Mouse (Mus musculus): ENCODE data around the gene Sec11a.

Sec11a gene

DNA sequence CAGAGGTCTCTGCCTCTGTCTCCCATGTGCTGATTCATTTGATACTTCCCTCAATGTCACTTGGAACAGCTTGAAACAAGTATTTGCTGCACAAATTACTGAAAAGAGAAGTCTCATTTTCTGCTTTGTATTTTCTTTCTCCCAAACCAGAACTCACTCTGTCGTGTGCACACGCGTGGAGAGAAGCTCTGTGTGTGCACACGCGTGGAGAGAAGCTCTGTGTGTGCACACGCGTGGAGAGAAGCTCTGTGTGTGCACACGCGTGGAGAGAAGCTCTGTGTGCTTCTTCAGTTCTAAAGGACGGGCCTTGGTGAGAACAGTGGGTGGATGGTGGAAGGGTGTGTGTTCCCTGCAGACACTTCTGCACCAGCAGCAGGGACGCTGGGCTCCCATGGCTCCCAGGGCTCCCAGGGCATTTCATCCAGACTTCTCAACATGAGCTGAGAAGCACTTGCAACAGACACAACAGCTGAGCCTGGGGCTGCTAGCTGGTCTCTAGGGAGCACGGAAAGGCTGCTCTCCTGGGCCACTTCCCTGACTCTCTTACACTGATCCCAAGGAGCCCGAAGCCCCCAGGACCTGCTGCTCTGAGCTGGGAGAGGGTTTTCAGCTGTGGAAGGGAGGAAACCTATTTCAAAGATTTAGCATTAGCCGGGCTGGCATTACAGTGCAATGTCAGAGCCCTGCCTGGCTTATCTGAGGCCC is 52.6 kb downstream of the Sec11a start:
- DNase-seq, result no peak

DNA sequence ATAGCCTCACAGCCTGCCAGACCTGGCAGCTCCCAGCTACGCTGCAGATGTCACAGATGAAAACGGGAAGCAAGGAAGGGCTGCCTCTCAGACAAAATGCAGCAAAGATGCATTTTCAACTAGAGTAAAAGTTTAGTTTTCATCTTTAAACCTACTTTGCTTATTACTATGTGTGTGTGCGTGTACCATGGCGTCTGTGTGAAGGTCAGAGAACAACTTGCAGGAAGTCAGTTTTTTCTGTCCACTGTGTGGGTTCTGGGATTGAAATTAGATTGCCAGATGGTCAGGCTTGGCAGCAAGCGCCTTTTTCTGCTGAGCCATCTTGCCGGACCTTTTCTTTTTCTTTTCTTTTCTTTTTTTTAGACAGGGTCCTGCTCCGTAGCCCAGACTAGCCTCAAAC is 53.4 kb downstream of the Sec11a start:
- DNase-seq, result no peak

DNA sequence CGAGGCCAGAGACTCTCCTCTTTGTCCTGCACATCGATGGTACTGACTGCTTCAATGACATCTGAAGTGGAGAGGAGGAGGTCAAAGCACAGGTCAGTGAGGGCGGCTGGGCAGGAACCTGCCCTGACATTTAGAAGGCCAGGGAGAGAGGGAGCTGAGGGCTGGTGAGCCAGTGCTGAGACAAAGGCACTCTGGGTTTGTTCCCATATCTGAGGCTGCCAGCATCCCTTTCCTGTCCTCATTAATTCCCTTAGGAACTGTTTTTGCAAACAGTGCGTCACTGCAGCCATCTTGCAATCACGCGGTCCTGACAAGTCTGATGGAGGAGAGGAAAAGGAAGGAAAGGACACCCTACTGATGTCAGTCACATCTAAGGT is 53.8 kb downstream of the Sec11a start:
- no peak for DNase-seq

DNA sequence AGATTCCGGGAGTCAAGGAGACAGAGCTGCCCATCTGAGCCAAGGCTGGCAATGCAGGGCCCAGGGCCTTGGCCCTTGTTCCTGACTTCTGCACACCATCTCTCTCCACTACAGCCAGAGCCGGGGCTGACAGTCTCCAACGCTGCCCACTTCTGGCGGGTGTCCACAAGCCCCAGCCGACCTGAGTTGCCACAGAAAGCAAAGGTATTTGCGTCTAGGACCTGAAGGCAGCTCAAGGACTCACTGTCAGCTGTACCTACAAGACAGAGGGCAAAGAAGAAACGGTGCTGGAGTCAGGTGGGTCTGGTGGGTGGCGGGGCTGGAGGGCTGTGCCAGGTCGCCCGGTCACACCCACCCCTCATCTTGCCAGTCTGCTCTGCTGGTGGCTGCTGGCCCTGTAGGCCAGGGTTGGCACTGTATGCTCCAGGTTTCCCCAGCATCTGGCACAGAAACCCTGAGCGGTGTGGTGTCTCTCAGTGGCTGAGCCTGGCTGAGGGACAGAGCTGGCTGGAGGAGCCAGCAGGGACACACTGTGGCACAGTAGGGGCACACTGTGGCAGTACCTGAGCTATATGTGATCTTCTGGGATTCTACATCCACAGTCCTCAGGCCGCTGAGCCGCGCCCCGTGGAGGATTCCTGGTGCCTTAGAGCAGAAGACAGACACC is 54.4 kb downstream of the Sec11a start:
- DNase-seq, result no peak

DNA sequence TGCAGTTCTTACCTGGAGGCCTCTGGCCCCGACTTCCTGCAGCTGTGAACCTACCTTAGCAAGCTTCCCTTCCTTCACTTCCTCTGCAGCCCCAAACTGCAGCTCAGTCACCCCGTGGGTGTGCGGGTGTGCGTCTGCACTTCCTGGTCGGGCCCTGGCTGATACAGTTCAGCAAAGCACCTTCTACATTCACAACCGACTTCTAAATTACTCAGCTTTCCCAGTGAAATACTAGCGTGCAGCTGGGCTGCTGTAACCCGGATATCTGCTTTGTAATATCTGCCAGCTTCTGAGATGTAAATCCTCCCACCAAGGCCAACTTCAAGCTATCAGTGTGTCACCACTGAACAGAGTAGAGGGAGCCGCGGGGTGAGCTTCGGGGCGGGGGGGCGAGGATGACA is 57.7 kb downstream of the Sec11a start:
- no peak for DNase-seq

DNA sequence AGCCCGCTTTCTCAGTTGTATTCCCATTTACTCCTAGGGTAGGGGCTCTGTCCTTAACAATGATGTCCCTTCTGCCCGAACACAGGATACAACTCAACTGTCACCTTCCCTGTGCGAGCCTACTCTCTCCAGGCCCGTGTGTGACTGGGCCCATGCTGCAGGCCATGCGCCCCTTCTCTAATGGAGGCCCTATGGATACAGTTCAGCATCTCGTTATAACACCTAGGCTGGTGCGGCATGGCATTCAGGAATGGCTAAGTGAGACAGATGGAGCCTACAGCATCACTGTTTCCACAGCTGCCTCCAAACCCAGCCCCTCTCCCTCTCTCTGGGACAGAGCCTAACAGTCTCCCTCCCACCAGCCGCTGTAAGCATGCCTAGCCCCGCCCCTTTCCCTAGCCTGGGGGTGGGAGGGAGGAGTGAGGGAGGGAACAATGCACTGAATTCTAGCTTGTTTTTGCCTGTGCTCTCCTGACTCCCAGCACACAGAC is 58.5 kb downstream of the Sec11a start:
- peak; percentile 49 for DNase-seq

DNA sequence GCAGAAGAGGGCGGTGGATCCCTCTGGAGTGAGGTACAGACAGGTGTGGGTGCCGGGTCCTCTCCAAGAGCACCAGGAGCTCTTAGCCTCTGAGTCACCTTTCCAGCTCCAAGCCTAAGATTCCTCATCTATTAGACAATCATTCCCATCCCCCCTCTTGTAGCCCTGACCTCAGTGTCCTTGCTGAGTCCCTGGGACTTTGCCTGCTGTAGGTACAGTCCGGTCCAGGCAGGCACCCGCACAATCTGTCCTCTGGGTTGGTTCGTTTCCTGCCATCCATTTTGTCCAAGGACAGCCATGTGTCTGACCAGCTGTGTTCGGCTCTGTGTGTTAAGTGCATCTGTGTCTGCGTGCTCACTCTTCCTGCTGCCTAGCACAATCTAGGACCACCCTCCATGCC is 59.0 kb downstream of the Sec11a start:
- no peak for DNase-seq

DNA sequence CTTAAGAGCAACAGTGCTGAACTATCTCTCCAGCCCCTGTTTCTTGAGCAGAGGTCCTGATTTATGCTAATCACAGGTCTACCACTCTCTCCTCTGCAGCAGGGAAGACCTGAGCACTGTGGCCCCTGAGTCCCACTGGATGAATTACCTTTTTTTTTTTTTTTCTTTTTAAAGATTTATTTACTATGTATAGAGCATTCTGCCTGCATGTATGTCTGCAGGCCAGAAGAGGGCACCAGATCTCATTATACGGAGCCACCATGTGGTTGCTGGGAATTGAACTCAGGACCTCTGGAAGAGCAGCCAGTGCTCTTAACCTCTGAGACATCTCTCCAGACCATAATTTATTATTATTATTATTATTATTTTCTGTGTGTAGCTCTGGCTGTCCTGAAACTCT is 61.9 kb downstream of the Sec11a start:
- DNase-seq, result no peak

DNA sequence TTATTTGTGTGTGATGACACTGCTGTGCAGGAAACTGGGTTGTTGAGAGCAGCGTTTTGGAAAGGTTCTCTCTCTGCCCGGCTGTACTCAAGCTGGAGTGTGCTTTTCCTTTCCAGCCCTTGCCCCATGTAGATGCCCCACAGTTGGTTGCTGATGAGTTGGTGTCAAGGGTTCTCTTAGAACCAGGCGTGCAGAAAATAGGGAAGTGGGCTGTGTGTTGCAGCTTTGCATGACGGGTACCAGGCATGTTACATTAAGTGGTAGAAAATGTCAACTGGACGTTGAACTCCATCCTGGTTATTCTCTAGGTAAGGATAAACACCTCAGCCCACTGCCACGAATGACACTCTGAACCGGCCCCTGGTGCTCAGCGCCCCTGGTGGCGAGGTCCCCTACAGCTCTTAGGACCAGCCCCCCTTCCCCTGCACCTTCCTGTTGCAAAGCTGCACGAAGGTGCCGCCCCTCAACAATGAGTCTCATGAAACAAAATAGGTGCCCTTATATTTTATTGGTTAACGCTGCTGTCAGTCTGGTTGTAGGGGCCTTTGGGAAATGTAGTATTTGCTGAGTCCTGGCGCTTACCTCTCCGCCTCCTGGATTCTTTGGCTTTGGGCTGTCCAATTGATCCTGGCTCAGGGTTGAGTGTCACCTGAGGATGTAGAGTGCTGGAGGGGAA is 64.6 kb downstream of the Sec11a start:
- DNase-seq, result peak; percentile 66

DNA sequence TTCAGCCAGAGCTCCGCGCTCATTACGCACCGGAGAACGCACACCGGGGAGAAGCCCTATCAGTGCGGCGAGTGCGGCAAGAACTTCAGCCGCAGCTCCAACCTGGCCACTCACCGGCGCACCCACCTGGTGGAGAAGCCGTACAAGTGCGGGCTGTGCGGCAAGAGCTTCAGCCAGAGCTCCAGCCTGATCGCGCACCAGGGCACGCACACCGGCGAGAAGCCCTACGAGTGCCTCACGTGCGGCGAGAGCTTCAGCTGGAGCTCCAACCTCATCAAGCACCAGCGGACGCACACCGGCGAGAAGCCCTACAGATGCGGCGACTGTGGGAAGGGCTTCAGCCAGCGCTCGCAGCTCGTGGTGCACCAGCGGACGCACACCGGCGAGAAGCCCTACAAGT is 71.9 kb downstream of the Sec11a start:
- DNase-seq, result no peak

DNA sequence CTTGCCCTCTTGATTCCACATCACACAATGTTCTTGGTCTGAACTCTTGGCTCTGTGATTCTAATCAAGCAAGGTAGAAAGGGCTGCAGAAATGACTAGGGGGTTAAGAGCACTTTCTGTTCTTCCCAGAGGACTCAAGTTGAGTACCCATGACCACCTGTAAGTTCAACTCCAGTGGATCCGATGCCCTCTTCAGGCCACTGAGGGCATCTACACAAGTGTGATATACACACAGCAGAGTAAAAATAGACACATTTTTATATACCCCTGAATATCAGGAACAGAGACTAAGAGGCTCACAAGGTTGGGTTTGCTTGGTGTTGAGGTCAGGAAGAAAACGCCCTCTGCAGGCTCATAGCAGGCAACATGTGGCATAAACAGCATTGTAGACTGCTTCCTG is 73.9 kb downstream of the Sec11a start:
- no peak for DNase-seq

DNA sequence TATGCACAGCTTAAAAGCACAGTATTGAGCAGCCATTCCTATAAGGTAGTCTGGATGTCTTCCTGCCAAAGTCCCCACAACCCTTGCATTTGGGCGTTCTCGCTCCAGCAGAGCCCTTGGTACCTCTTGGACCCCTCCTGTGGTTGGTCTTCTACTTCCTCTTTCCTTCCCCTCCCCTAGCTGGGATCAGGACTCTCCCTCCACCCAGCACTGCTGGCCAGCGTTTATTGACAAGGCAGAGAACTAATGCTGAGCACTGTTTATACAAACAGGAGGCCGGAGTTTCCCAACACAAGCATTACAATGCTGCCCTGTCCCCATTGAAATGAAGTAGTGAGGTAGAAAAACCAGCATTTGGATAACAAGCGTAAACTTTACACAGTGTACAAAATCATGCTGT is 74.5 kb downstream of the Sec11a start:
- DNase-seq, result no peak

DNA sequence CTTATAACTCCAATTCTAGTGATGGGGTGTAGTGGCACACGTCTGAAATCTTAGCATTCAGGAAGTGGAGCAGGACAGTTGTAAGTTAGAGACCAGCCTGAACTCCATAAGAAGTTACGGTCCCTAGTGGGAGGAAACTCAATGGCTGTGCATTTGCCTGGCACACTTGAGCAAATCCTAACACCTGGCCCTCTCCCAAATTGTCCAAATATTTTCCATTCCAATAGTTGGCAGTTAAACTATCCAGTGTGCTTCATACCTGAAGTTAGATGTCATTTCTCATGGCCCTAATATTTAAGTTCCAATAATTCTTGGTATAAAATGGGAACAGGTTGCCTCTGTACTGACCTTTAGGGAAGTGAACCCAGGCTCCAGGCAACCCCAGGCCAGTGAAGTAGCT is 78.9 kb downstream of the Sec11a start:
- no peak for DNase-seq

DNA sequence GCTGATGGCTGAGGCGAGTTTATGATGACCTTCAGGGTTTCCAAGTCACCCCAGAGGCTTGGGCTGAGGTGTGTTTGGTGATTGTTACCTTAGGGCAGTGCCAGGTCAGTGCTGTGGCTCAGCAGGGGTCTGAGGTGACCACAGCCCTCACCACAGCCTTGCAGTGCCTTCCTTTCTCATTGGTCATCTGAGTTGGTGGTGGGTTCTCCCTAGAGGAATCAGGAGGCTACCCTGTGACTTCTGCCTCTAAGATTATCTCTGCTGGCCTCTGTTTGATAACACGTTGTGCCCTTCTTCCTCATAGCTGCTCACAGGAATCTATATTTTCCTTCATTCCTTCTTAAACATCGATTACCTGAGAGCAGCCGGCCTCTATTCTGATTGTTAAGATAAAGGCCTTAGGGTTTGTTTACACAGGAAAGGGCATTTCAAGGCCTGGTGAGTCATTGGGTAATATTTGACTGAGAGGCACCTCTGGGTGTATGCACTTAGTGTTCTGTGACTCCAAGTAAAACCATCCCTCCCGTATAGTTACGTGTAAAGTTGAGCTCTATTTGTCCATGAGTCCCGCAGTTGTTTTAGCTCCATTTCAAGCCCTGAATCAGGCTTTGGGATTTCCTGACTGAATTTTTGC is 80.9 kb downstream of the Sec11a start:
- DNase-seq, result no peak

DNA sequence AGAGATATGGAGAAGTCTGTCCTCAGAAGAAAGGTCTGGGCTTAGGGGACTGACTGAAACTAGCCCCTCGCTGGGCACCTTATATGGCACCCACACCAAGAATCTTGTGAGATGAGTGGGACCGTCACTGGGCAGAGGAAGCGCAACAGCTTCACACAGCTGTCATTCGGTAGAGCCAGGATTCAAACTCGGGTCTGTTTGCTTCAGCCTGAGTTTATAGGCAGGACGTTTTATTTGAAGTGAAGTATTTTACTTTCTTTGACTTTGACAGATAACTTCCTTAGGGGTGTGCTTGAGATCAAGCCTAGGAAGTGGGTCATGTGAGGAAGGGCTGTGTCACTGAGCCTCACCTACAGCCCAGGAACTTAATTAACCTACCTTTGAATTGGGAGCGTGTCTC is 82.1 kb downstream of the Sec11a start:
- no peak for DNase-seq

DNA sequence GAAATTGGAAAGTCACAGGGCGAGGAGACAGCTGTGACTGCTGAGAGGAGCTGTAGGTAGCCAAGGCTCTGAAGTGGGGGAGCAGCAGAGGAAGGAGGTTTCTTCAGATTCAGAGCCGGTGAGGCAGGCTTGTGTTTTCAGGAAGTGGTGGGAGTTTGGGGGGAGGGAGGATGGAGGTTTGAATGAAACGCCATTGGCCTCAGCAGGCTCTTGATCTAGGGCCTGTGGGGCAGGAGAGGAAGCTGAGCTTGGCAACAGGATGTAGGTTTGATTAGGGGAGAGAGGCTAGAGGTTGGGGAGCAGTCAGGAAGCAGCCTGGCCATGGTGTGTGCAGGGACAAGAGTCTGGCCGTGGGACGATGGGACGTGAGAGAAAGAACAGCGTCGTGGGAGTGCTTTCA is 82.7 kb downstream of the Sec11a start:
- DNase-seq, result no peak

DNA sequence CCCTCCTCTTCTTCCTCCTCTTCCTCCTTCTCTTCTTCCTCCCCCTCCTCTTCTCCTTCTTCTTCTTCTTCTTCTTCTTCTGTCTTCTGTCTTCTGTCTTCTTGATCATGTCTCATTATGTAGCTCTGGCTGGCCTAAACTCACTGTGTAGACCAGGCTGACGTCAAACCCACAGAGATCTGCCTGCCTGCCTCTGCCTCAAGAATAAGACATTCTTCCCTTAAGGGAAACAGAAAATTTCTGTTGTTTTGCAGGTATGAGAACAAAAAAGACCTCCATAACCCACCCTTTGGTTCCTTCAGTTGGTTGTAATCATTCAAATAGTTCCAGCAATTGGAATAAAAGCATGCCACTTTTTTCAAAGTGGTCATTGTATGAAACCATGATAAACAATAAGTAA is 83.4 kb downstream of the Sec11a start:
- DNase-seq, result no peak

DNA sequence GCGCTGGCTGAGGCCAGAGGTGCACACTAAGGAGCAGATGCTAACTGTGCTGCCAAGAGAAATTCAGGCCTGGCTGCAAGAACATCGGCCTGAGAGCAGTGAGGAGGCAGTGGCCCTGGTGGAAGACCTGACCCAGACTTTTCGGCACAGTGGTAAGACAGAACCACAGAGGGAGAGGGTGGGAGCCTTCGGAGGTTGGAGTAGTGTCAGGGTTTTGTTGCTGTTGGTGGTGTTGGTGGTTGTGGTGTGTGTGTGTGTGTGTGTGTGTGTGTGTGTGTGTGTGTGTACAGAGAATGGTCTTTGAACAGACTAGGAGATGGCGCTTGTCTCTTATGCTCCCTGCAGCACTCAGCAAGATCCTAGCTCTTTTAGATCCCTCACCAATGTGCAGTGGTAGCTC is 84.1 kb downstream of the Sec11a start:
- no peak for DNase-seq

DNA sequence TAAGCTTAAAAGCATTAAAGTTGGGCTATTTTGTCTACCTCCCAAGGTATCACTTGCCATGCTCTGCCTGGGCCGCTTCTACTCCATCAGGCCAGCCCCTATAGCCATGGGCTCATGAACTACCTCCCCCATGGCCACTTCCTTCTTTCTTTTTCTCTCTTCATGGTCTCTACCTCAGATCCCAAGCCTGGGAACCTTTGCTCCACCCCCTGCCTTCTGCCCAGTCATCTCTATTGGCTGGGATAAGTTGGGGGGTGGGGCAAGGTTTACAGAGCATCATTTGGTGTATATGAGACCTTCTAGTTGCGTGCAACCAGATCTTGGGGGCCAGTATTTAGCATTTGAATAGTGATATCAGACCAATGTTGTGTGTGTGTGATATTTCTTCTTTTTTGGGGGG is 85.1 kb downstream of the Sec11a start:
- DNase-seq, result no peak

DNA sequence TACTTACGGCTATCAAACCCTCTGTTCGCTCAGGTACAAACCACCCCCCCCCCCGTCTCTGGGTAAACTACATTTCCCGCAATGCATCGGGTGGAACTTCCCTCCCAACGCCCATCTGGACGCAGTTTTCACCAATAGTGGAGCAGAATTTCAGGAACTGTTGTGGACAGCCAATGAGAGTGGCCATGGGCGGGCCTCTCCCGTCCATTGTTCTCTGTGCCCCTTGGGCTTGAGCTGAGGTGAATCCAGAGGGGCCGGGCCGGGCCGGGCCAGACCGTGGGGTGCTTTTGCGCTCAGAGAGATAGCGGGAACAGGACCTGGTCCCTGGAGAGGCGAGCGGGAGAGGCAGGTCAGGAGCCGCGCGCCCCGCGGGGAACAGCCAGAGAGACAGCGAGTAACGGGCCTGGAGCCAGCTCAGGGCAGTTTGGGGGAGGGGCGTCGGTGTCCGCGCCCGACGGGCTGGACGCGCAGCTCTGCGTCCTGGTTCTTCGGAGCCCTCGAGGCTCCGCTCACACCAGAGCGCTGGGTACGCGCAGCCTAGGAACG is 86.8 kb downstream of the Sec11a start, which contains the start of gene Zscan2:
Zscan2 (plus strand) TSS at position 192 of the 546 bp plus-strand sequence.
- DNase-seq, result peak; percentile 89

DNA sequence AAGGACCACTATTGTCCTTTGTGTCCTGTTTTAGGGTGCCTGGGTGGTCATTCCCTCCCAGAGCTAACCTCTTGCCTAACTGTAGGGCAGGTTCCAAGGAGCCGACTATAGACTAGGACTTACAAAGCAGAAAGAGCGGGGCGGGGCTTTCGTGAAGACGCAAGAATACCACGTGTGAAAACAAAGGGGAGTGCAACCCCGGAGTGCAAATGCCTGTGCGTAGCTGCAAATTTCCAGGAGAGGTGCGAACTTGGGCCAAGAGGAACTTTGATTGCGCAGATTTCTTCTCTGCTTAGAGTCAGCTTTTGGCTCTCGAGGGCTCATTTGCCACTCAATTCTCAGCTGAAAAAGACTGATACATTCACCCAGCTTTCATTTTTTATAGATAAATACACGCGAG is 87.4 kb downstream of the Sec11a start:
- no peak for DNase-seq

DNA sequence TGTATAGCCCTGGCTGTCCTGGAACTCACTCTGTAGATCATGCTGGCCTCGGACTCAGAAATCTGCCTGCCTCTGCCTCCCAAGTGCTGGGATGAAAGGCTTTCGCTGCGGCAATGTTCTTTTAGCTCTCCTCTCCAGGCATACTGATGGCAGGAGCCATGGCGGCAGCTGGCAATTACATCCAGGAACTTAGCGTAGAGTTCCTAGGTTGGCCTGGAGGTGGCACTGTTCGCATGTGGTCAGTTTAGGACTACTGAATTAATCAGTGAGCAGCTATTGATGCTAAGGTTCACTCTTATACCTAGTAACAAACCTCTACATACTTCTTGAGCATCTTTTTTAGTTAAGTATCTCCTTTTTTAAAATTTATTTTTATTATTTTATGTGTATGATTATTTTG is 90.4 kb downstream of the Sec11a start:
- peak; percentile 63 for DNase-seq

DNA sequence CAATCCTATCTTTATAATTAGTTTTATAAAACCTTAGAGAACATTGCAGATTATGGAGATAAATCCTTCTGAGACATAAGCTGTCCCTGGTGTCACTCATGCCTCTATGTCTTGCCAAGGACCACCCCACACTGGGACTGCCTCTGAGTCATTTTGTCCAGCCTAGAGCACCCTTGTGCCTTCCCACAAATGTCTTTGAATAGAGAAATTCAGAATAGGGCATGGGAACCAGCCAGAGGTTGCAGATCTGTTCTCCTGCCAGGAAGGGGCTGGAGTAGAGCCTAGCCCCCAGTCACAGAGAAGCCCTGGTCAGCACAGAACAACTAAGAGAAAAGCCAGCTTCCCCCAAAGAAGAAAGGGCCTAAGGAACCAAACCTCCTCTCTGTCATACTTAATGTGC is 92.3 kb downstream of the Sec11a start:
- no peak for DNase-seq
